Mouse (Mus musculus): ENCODE data around the gene Stac3. TPM values are rescaled to one million over a fixed set of nuclear protein-coding genes. Genes with fewer than 3 reads are reported as not detected.

The Stac3 gene
- polyA plus RNA-seq, 1 experiment from 2014 or later, result 1.1 TPM

- WGBS, result under 1% methylated on average over 51 of the region's 78 CpGs
- no peak for ATAC-seq
Observed at GRCm38 (mm10) chr10:127534036-127534928, 32.8 kb downstream of the Stac3 start, which contains the start of gene Nxph4. Gene Nxph4, minus strand, starts transcription at chr10:127534559.

GRCm38 (mm10) chr10:127534929-127535384 lies 33.5 kb downstream of the Stac3 start:
- no peaks in the 10 kb centered on the region for H3K9me3 ChIP-seq (replicated peaks)
- H3K4me2 ChIP-seq, result peak overlapping the region; percentile 83
- peak overlapping the region; percentile 52 for H3K4me3 ChIP-seq
- H3K27me3 ChIP-seq, result peaks cover 66% of the 10 kb centered on the region
- H3K27ac ChIP-seq, result peak overlapping the region; percentile 61
- ATAC-seq, result no peak
- H3K9ac ChIP-seq, result peak overlapping the region; percentile 56
- peaks cover 71% of the 10 kb centered on the region for H3K4me1 ChIP-seq
- H3K36me3 ChIP-seq (ENCODE audit: poor library complexity, severe bottlenecking), result peaks cover 18% of the 10 kb centered on the region
- WGBS, result under 1% methylated on average over 28 of the region's 30 CpGs

More at GRCm38 (mm10) chr10:127534036-127534928, 32.8 kb downstream of the Stac3 start, which contains the start of gene Nxph4:
- Histone ChIP-seq H3K27me3 (peaks cover 73% of the 10 kb centered on the region), H3K4me1 (peaks cover 78% of the 10 kb centered on the region), H3K4me2 (peak within 1 kb of the TSS; percentile 83), H3K9ac (peak within 1 kb of the TSS; percentile 73), H3K36me3 (ENCODE audit: poor library complexity, severe bottlenecking) (peaks cover 11% of the 10 kb centered on the region), H3K9me3 (replicated peaks) (no peaks in the 10 kb centered on the region), H3K4me3 (peak within 1 kb of the TSS; percentile 52), H3K27ac (peak within 1 kb of the TSS; percentile 61)

GRCm38 (mm10) chr10:127536586-127537314 lies 35.3 kb downstream of the Stac3 start:
- H3K36me3 ChIP-seq (ENCODE audit: poor library complexity, severe bottlenecking), result peaks cover 36% of the 10 kb centered on the region
- H3K27ac ChIP-seq, result peak overlapping the region; percentile 37; the same call in 1 of the 2 replicates
- H3K4me3 ChIP-seq, result no peak overlapping the region
- peaks cover 54% of the 10 kb centered on the region for H3K4me1 ChIP-seq
- H3K9ac ChIP-seq, result no peak overlapping the region
- WGBS, result 13% methylated on average over 8 of the region's 8 CpGs
- H3K4me2 ChIP-seq, result peak overlapping the region; percentile 32
- peaks cover 48% of the 10 kb centered on the region for H3K27me3 ChIP-seq
- H3K9me3 ChIP-seq (replicated peaks), result no peaks in the 10 kb centered on the region
- peak; percentile 53 for ATAC-seq

- Histone ChIP-seq H3K27me3 (peaks cover 35% of the 10 kb centered on the region), H3K36me3 (ENCODE audit: poor library complexity, severe bottlenecking) (peaks cover 49% of the 10 kb centered on the region), H3K4me1 (peaks cover 51% of the 10 kb centered on the region), H3K9ac (no peak overlapping the region), H3K27ac (peak overlapping the region; percentile 38), H3K4me2 (no peak overlapping the region), H3K4me3 (no peak overlapping the region), H3K9me3 (replicated peaks) (no peaks in the 10 kb centered on the region)
- WGBS, result 20% methylated on average over 7 of the region's 7 CpGs
- peak; percentile 44 for ATAC-seq
Observed at GRCm38 (mm10) chr10:127537854-127538583, 36.5 kb downstream of the Stac3 start.

- no peak overlapping the region for H3K27ac ChIP-seq
- H3K27me3 ChIP-seq, result peaks cover under 1% of the 10 kb centered on the region; the same call in 1 of the 2 replicates
- H3K9ac ChIP-seq, result no peak overlapping the region
- H3K36me3 ChIP-seq (ENCODE audit: poor library complexity, severe bottlenecking), result peaks cover 84% of the 10 kb centered on the region
- no peak overlapping the region for H3K4me2 ChIP-seq
- WGBS, result 96% methylated on average over 8 of the region's 8 CpGs
- H3K4me3 ChIP-seq, result no peak overlapping the region
- peaks cover 19% of the 10 kb centered on the region for H3K4me1 ChIP-seq
- no peaks in the 10 kb centered on the region for H3K9me3 ChIP-seq (replicated peaks)
- no peak for ATAC-seq
Observed at GRCm38 (mm10) chr10:127541510-127541909, 40.0 kb downstream of the Stac3 start.

GRCm38 (mm10) chr10:127542084-127542483 lies 40.6 kb downstream of the Stac3 start:
- 70% methylated on average over 13 of the region's 13 CpGs for WGBS
- no peak for ATAC-seq
- no peak overlapping the region for H3K4me2 ChIP-seq
- peak overlapping the region; percentile 31; the same call in 1 of the 2 replicates for H3K27ac ChIP-seq
- H3K36me3 ChIP-seq (ENCODE audit: poor library complexity, severe bottlenecking), result peaks cover 89% of the 10 kb centered on the region
- H3K27me3 ChIP-seq, result no peaks in the 10 kb centered on the region
- no peaks in the 10 kb centered on the region for H3K9me3 ChIP-seq (replicated peaks)
- H3K9ac ChIP-seq, result no peak overlapping the region
- H3K4me3 ChIP-seq, result no peak overlapping the region
- peaks cover 13% of the 10 kb centered on the region for H3K4me1 ChIP-seq

- Histone ChIP-seq H3K9me3 (replicated peaks) (no peaks in the 10 kb centered on the region), H3K27me3 (no peaks in the 10 kb centered on the region), H3K27ac (peak overlapping the region; percentile 31; the same call in 1 of the 2 replicates), H3K9ac (no peak overlapping the region), H3K4me3 (no peak overlapping the region), H3K4me1 (peaks cover 9% of the 10 kb centered on the region; the same call in 1 of the 2 replicates), H3K36me3 (ENCODE audit: poor library complexity, severe bottlenecking) (peaks cover 96% of the 10 kb centered on the region), H3K4me2 (no peak overlapping the region)
- no peak for ATAC-seq
- 41% methylated on average over 6 of the region's 6 CpGs for WGBS
Observed at GRCm38 (mm10) chr10:127542720-127543119, 41.2 kb downstream of the Stac3 start.

- Histone ChIP-seq H3K4me2 (no peak overlapping the region), H3K36me3 (ENCODE audit: poor library complexity, severe bottlenecking) (peaks cover 100% of the 10 kb centered on the region), H3K9me3 (replicated peaks) (no peaks in the 10 kb centered on the region), H3K9ac (no peak overlapping the region), H3K27me3 (no peaks in the 10 kb centered on the region), H3K4me1 (0 out of 2 replicates have a peak, but pooled peaks cover 8% of the 10 kb centered on the region), H3K27ac (no peak overlapping the region), H3K4me3 (no peak overlapping the region)
- 92% methylated on average over 3 of the region's 3 CpGs for WGBS
- ATAC-seq, result no peak
Observed at GRCm38 (mm10) chr10:127543916-127544315, 42.4 kb downstream of the Stac3 start.

GRCm38 (mm10) chr10:127544375-127544774 lies 42.9 kb downstream of the Stac3 start:
- Histone ChIP-seq H3K27ac (no peak overlapping the region), H3K9me3 (replicated peaks) (no peaks in the 10 kb centered on the region), H3K4me1 (0 out of 2 replicates have a peak, but pooled peaks cover 8% of the 10 kb centered on the region), H3K9ac (no peak overlapping the region), H3K4me2 (no peak overlapping the region), H3K36me3 (ENCODE audit: poor library complexity, severe bottlenecking) (peaks cover 100% of the 10 kb centered on the region), H3K4me3 (no peak overlapping the region), H3K27me3 (no peaks in the 10 kb centered on the region)
- WGBS, result 96% methylated on average over 20 of the region's 20 CpGs
- no peak for ATAC-seq

GRCm38 (mm10) chr10:127546505-127546904 lies 45.0 kb downstream of the Stac3 start:
- Histone ChIP-seq H3K36me3 (ENCODE audit: poor library complexity, severe bottlenecking) (peaks cover 100% of the 10 kb centered on the region), H3K4me1 (0 out of 2 replicates have a peak, but pooled peaks cover 8% of the 10 kb centered on the region), H3K27me3 (no peaks in the 10 kb centered on the region), H3K9me3 (replicated peaks) (no peaks in the 10 kb centered on the region), H3K9ac (no peak overlapping the region), H3K4me2 (no peak overlapping the region), H3K27ac (no peak overlapping the region), H3K4me3 (no peak overlapping the region)
- WGBS, result 89% methylated on average over 7 of the region's 7 CpGs
- no peak for ATAC-seq

GRCm38 (mm10) chr10:127548236-127548635 lies 46.8 kb downstream of the Stac3 start:
- H3K9ac ChIP-seq, result no peak overlapping the region
- no peak overlapping the region for H3K27ac ChIP-seq
- H3K27me3 ChIP-seq, result no peaks in the 10 kb centered on the region
- H3K4me2 ChIP-seq, result no peak overlapping the region
- H3K4me3 ChIP-seq, result no peak overlapping the region
- no peaks in the 10 kb centered on the region for H3K4me1 ChIP-seq
- ATAC-seq, result no peak
- H3K9me3 ChIP-seq (replicated peaks), result no peaks in the 10 kb centered on the region
- H3K36me3 ChIP-seq (ENCODE audit: poor library complexity, severe bottlenecking), result peaks cover 100% of the 10 kb centered on the region
- WGBS, result 96% methylated on average over 15 of the region's 15 CpGs
